Mouse (Mus musculus) stomach, postnatal 0 days (tissue): ENCODE measurements around the gene Boc.

Experiments
- CTCF ChIP-seq: IDR thresholded peaks from 2 replicates; pipeline ENCODE4 v1.5.1; 2016; ENCODE audit warnings: antibody characterized with exemption, low read depth, mild to moderate bottlenecking, moderate library complexity
- EP300 ChIP-seq: optimal IDR thresholded peaks from 2 replicates; pipeline ENCODE3; 2016; ENCODE audit warnings: antibody characterized with exemption

DNA sequence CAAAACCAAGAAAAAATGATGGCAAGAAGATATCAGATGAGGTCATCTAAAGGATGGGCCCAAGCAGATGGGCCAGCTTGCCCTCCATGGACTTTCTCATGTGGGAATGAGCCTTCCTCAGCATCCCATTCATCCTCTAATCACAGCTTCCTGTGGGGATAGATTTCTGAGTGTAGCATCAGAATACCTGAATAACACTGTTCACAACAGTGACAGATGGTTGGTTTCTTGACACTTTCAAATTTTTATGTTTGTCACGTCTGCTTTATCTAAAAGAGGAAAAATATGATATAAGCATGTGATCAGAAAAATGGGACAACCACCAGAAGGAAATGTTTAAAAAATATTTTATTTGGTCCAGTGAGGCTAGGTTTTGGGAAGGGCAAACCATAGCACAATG lies 30.8 kb upstream of the Boc start:
- TF ChIP-seq CTCF, result no peak
- TF ChIP-seq EP300, result no peak
